Mouse (Mus musculus): Measurements from ENCODE around the gene Btbd9. TPM values are rescaled to one million over a fixed set of nuclear protein-coding genes. Genes with fewer than 3 reads are reported as not detected.

The Btbd9 gene
- polyA plus RNA-seq, 1 experiment from 2014 or later, result 139 TPM

DNA sequence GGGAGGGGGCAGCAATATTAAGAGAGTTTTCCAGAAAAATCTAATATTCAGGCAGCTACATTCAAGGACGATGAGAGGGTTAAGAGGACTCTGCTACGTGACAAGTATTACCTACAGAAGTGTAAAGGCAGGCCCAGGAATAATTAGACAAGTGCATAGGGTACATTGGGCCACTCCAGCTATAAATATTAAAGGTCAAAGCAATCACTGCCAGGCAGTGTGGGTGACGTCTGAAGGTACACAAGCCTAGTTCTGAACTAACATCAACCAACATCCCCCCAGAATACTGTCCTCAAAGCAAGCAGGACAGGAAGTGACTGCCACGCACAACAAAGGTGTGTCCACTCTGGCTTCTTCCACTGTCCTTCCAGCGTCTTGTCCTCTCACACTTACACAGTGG, 77.5 kb downstream of the Btbd9 start:
- no peak for ATAC-seq (ENCODE audit: low FRiP score, low read depth)
- H3K4me1 ChIP-seq (replicated peaks), result peaks cover 28% of the 10 kb centered on the region
- no peaks in the 10 kb centered on the region for H3K27me3 ChIP-seq
- H3K9ac ChIP-seq, result no peak overlapping the region
- H3K27ac ChIP-seq (replicated peaks), result peak overlapping the region; percentile 71
- no peaks in the 10 kb centered on the region for H3K36me3 ChIP-seq
- 75% methylated on average over 5 of the region's 5 CpGs for WGBS
- H3K4me3 ChIP-seq, result no peak overlapping the region
- no peaks in the 10 kb centered on the region for H3K9me3 ChIP-seq
- H3K4me2 ChIP-seq, result no peak overlapping the region

DNA sequence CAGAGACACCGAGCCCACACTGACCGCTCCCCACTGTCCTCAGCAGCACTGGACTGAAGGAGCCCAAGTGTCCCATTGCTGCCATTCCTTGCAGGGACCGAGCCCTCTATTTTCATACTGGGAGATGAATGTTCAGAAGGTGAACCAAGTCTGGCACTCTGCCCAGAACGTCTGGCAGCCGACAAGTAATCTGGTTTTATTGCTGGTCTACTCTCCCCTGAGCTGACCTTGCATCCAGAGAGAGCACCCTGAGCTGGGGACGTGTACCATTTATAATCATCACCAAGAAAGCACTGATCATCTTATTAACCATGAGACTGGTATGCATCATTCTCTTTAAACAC, 77.9 kb downstream of the Btbd9 start:
- H3K36me3 ChIP-seq, result no peaks in the 10 kb centered on the region
- 26% methylated on average over 6 of the region's 6 CpGs for WGBS
- H3K9me3 ChIP-seq, result no peaks in the 10 kb centered on the region
- H3K4me2 ChIP-seq, result no peak overlapping the region
- H3K27me3 ChIP-seq, result no peaks in the 10 kb centered on the region
- H3K27ac ChIP-seq (replicated peaks), result peak overlapping the region; percentile 71
- H3K4me3 ChIP-seq, result no peak overlapping the region
- peaks cover 28% of the 10 kb centered on the region for H3K4me1 ChIP-seq (replicated peaks)
- ATAC-seq (ENCODE audit: low FRiP score, low read depth), result no peak
- no peak overlapping the region for H3K9ac ChIP-seq

DNA sequence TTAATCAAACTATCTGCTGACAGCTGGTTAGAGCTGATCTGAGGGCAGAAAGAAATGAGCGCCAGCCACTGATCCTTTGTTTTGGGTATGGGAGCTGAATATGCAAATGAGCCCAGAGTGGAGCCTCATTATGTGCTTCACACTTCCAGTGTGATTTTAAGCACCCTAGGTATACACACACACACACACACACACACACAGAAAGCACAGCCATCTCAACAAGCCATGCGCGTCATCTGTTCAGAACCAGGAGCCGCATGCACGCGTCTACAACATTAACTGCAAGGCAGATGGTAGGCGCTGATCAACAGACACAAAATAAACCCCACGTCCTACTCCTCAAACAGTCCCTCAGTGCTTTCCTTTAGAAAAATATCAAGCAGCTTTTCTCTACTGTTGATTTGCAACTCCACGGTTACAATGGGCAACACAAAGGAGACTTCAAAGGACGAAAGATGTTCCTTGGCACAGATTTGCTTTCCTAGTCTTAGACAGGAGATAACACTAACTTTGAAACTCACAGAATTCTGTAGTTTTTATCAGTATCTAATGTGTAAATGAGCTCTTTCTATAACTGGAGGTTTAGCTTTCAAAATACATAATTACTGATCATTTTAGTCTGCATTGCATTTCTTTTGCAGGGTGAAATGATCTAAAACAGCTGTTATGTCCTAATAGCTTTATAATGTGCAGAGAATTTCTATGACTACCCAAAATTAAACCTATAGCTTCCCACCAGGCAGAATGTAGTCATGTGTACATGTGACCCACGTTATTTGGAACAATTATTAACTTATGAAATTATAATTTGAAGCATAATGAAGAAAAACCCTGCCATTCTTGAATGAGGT, 78.5 kb downstream of the Btbd9 start:
- 0 out of 2 replicates have a peak, but pooled peaks have one; percentile 38 for ATAC-seq (ENCODE audit: low FRiP score, low read depth)
- Histone ChIP-seq H3K9me3 (no peaks in the 10 kb centered on the region), H3K4me1 (replicated peaks) (peaks cover 28% of the 10 kb centered on the region), H3K27ac (replicated peaks) (peak overlapping the region; percentile 71), H3K27me3 (no peaks in the 10 kb centered on the region), H3K4me2 (peak overlapping the region; percentile 17; the same call in 1 of the 2 replicates), H3K4me3 (no peak overlapping the region), H3K9ac (no peak overlapping the region), H3K36me3 (no peaks in the 10 kb centered on the region)
- WGBS, result 14% methylated on average over 11 of the region's 11 CpGs

DNA sequence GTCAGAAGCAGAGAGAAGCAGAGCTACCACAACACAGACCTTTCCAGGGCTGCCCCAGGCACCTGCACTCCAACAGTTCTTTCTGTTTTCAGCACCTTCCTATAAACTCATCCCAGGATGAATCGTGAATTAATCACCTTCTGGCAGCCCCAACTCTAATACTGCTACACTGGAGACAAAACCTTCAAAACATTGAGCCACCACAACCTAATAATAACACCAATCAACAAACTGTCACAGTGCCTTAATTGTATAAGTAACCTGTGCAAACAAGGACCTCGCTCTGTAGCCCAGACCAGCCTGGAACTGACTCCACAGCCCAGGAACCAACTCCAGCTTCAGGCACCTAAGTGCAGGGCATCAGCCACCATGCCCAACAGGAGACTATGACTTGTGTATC, 80.7 kb downstream of the Btbd9 start:
- no peaks in the 10 kb centered on the region for H3K9me3 ChIP-seq
- no peak overlapping the region for H3K27ac ChIP-seq (replicated peaks)
- H3K27me3 ChIP-seq, result no peaks in the 10 kb centered on the region
- H3K4me1 ChIP-seq (replicated peaks), result peaks cover 30% of the 10 kb centered on the region
- WGBS, result 82% methylated on average over 2 of the region's 2 CpGs
- no peak overlapping the region for H3K4me3 ChIP-seq
- no peak for ATAC-seq (ENCODE audit: low FRiP score, low read depth)
- no peak overlapping the region for H3K9ac ChIP-seq
- no peaks in the 10 kb centered on the region for H3K36me3 ChIP-seq
- no peak overlapping the region for H3K4me2 ChIP-seq

DNA sequence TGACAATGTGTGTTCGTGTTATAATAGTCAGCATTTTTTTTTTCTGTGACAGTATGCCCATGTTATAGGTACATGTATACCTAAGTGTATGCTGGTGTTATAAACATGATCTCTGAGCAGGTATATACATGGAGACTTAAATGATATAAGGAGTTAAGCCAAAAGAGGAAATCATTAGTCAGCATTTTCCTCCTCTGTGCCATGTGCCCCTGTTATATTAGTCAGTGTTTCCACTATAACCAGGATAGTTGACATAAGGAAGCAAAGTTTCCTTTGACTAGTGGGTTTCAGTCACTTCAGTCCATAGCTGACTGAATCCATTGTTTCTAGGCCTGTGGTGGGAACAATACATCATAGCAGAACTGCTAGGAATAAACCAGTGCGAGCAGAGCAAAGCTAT, 81.1 kb downstream of the Btbd9 start:
- no peaks in the 10 kb centered on the region for H3K36me3 ChIP-seq
- H3K4me2 ChIP-seq, result no peak overlapping the region
- no peak for ATAC-seq (ENCODE audit: low FRiP score, low read depth)
- 68% methylated on average over 2 of the region's 2 CpGs for WGBS
- no peak overlapping the region for H3K4me3 ChIP-seq
- no peak overlapping the region for H3K27ac ChIP-seq (replicated peaks)
- H3K9ac ChIP-seq, result no peak overlapping the region
- peaks cover 32% of the 10 kb centered on the region for H3K4me1 ChIP-seq (replicated peaks)
- no peaks in the 10 kb centered on the region for H3K27me3 ChIP-seq
- H3K9me3 ChIP-seq, result no peaks in the 10 kb centered on the region

DNA sequence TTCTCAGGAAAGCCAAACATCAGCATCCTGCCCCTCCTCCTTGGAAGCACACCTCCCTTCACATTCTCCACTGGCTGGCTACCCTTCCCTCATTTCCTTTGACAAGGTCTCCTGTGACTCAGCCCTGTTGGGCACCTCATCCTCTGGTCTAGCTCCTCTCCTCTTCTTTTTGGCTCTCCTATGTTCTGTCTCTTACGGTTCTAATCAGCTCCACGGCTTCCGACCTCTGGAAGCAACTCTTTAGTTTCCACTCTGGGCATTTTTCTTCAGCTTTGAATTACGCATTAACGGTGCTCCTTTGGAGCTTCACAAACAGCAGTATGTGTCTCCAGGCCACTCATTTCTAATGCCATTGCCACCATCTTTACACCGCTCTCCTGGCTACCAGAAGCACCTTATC, 82.8 kb downstream of the Btbd9 start:
- Histone ChIP-seq H3K36me3 (no peaks in the 10 kb centered on the region), H3K4me1 (replicated peaks) (peaks cover 31% of the 10 kb centered on the region), H3K27ac (replicated peaks) (no peak overlapping the region), H3K4me2 (no peak overlapping the region), H3K4me3 (no peak overlapping the region), H3K9me3 (no peaks in the 10 kb centered on the region), H3K27me3 (no peaks in the 10 kb centered on the region), H3K9ac (no peak overlapping the region)
- ATAC-seq (ENCODE audit: low FRiP score, low read depth), result no peak
- 94% methylated on average over 6 of the region's 6 CpGs for WGBS

DNA sequence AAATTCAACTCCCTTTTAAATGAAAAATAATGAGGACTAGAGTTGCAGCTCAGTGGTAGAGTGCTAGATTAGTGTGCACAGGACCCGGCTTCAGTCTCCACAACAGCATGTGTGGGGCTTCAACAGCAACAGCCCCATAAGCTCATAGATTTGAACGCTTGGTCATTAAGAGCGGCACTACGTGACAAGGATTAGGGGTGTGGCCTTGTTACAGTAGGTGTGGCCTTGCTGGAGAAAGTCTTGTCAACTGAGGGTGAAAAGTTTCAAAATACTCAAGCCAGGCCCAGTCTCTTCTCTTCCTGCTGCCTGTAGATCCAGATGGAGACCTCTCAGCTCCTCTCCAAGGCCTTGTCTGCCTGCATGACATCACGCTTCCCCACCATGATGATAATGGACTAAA, 84.1 kb downstream of the Btbd9 start:
- no peak overlapping the region for H3K9ac ChIP-seq
- peaks cover 19% of the 10 kb centered on the region for H3K4me1 ChIP-seq (replicated peaks)
- no peak for ATAC-seq (ENCODE audit: low FRiP score, low read depth)
- WGBS, result 94% methylated on average over 5 of the region's 5 CpGs
- no peaks in the 10 kb centered on the region for H3K36me3 ChIP-seq
- no peak overlapping the region for H3K4me3 ChIP-seq
- no peak overlapping the region for H3K27ac ChIP-seq (replicated peaks)
- no peak overlapping the region for H3K4me2 ChIP-seq
- H3K9me3 ChIP-seq, result no peaks in the 10 kb centered on the region
- H3K27me3 ChIP-seq, result no peaks in the 10 kb centered on the region

DNA sequence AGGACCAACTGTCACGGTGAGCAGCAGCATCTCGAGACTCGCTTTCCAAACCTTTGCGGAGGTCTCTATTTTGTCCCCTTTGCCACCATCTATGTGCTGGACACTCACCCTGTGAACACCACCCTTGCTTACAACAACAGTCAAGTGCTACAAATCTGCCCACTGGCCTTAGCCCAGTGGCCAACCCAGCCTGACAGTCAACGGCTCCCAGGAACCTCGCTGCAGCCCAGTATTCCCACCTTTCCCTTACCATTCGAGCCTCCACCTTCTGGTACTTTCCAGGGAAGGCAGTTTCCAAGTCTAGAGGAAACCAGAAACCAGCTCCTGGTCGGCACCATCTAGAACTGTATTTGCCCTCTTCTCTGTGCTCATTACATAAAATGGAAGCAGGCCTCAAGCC, 84.7 kb downstream of the Btbd9 start:
- Histone ChIP-seq H3K4me1 (replicated peaks) (peaks cover 17% of the 10 kb centered on the region), H3K36me3 (no peaks in the 10 kb centered on the region), H3K9ac (no peak overlapping the region), H3K27me3 (no peaks in the 10 kb centered on the region), H3K4me2 (no peak overlapping the region), H3K4me3 (no peak overlapping the region), H3K27ac (replicated peaks) (no peak overlapping the region), H3K9me3 (no peaks in the 10 kb centered on the region)
- WGBS, result 96% methylated on average over 8 of the region's 8 CpGs
- ATAC-seq (ENCODE audit: low FRiP score, low read depth), result no peak

DNA sequence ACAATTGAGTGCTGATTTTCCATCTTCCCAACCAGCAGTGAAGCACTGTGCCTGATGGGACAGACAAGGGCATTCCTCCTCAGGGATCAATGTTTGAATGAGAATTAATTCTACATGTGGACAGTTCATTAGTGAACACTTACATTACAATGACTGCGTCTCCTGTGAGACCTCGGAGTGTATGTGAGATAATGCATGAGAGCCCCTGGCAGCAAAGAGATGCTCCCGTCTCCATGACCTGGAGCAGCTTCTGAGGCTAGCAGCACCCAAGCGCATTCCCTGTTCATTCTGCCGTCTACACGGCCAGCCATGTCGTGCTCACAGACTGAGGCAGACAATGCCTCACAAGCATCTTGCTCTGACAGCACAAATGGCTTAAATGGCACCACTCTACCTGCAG, 85.7 kb downstream of the Btbd9 start:
- H3K4me2 ChIP-seq, result no peak overlapping the region
- no peaks in the 10 kb centered on the region for H3K36me3 ChIP-seq
- WGBS, result 48% methylated on average over 7 of the region's 7 CpGs

DNA sequence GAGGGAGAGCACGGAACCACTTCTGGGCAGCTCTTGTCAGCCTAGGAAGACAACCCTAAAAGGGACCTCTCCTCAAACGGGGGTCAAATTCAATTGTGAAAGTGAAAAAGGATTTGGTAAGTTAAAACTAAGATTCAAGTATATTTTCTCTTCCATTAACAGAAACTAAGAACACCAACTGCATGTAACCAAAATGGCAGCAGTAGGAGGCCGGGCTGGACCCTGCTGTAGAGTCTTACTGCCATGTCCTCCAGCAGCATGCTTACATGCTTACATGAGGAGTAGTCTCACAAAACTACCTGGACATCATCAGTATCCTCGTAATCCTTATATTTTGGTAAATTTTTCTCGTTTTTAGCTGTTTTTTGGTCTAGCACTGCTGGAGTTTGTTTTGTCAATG, 86.2 kb downstream of the Btbd9 start:
- no peaks in the 10 kb centered on the region for H3K36me3 ChIP-seq
- H3K4me1 ChIP-seq (replicated peaks), result 0 out of 2 replicates have a peak, but pooled peaks cover 11% of the 10 kb centered on the region
- H3K27ac ChIP-seq (replicated peaks), result no peak overlapping the region
- no peak for ATAC-seq (ENCODE audit: low FRiP score, low read depth)
- WGBS, result 89% methylated on average over 5 of the region's 5 CpGs
- no peaks in the 10 kb centered on the region for H3K9me3 ChIP-seq
- H3K4me2 ChIP-seq, result no peak overlapping the region
- H3K9ac ChIP-seq, result no peak overlapping the region
- H3K27me3 ChIP-seq, result no peaks in the 10 kb centered on the region
- no peak overlapping the region for H3K4me3 ChIP-seq

More for the DNA sequence above, 85.7 kb downstream of the Btbd9 start:
- H3K4me3 ChIP-seq, result no peak overlapping the region
- no peaks in the 10 kb centered on the region for H3K9me3 ChIP-seq
- H3K27me3 ChIP-seq, result no peaks in the 10 kb centered on the region
- H3K9ac ChIP-seq, result no peak overlapping the region
- no peak overlapping the region for H3K27ac ChIP-seq (replicated peaks)
- H3K4me1 ChIP-seq (replicated peaks), result peaks cover 15% of the 10 kb centered on the region
- no peak for ATAC-seq (ENCODE audit: low FRiP score, low read depth)

DNA sequence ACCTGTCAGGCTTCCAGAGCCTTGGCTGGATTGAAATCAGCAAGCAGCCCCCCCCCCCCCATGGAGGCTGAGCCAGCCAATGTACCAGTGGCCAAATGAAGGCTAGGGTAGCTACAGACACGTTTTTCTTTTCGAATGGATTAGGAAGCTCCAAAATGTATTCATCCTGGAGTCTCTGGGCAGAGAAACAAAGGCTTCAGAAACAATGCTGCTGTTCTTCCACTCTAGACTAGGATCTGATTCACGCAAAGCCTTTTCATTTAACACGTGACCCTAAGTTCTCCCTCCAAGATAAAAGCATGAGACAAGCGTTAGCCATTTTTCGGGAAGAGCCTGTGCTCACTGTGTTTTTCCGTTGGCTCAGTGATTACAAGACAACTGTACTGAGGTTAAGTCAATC, 86.7 kb downstream of the Btbd9 start:
- no peak for ATAC-seq (ENCODE audit: low FRiP score, low read depth)
- H3K27ac ChIP-seq (replicated peaks), result no peak overlapping the region
- 24% methylated on average over 7 of the region's 7 CpGs for WGBS

DNA sequence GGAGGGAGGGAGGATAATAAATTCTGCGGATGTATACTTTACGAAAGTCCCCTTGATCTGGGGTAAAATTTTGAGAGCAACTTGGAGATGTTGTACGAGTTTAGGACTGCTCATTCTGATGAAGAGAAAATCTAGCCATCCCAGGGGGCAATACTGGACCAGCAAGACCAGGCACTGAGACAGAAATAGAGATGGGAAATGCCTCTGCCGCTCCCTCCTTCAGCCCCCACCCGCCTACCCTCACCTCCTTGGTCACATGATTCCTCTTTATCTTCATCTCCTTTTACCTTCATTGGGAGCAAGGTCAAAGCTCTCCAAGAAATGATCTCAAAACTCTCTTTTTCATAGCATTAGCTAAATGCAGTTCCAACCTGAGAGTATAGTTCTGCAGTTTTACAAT, 88.6 kb downstream of the Btbd9 start:
- H3K4me3 ChIP-seq, result no peak overlapping the region
- H3K4me2 ChIP-seq, result no peak overlapping the region
- no peaks in the 10 kb centered on the region for H3K27me3 ChIP-seq
- H3K9me3 ChIP-seq, result no peaks in the 10 kb centered on the region
- H3K4me1 ChIP-seq (replicated peaks), result 0 out of 2 replicates have a peak, but pooled peaks cover 11% of the 10 kb centered on the region
- no peak overlapping the region for H3K27ac ChIP-seq (replicated peaks)
- 98% methylated on average over 5 of the region's 5 CpGs for whole genome bisulfite sequencing
- no peak overlapping the region for H3K9ac ChIP-seq
- H3K36me3 ChIP-seq, result no peaks in the 10 kb centered on the region
- ATAC-seq (ENCODE audit: low FRiP score, low read depth), result no peak

More for the DNA sequence above, 86.7 kb downstream of the Btbd9 start:
- Histone ChIP-seq H3K4me2 (no peak overlapping the region), H3K4me3 (no peak overlapping the region), H3K9me3 (no peaks in the 10 kb centered on the region), H3K9ac (no peak overlapping the region), H3K4me1 (replicated peaks) (0 out of 2 replicates have a peak, but pooled peaks cover 11% of the 10 kb centered on the region), H3K36me3 (no peaks in the 10 kb centered on the region), H3K27me3 (no peaks in the 10 kb centered on the region)

Measured in hindbrain, embryonic 15.5 days (tissue).